Mouse (Mus musculus): ENCODE results near the gene Slc35f3.

Slc35f3 gene

GRCm38 (mm10) chr8:126420834-126421233 lies 122.5 kb downstream of the Slc35f3 start:
- no peak for DNase-seq (ENCODE audit: low spot score)

GRCm38 (mm10) chr8:126422174-126422919 lies 124.0 kb downstream of the Slc35f3 start, which contains the start of gene Coa6:
Gene Coa6, plus strand, starts transcription at chr8:126422515.
- DNase-seq (ENCODE audit: low spot score) = peak; percentile 98

- DNase-seq (ENCODE audit: low spot score) = no peak
Observed at GRCm38 (mm10) chr8:126422920-126423300, 124.6 kb downstream of the Slc35f3 start.

- no peak for DNase-seq (ENCODE audit: low spot score)
Observed at GRCm38 (mm10) chr8:126424163-126424562, 125.8 kb downstream of the Slc35f3 start.

- DNase-seq (ENCODE audit: low spot score) = no peak
Observed at GRCm38 (mm10) chr8:126424946-126425345, 126.6 kb downstream of the Slc35f3 start.

GRCm38 (mm10) chr8:126429635-126430034 lies 131.3 kb downstream of the Slc35f3 start:
- DNase-seq (ENCODE audit: low spot score) = no peak

- peak; percentile 23 for DNase-seq (ENCODE audit: low spot score)
Observed at GRCm38 (mm10) chr8:126433827-126434226, 135.5 kb downstream of the Slc35f3 start.

GRCm38 (mm10) chr8:126438937-126439336 lies 140.6 kb downstream of the Slc35f3 start:
- no peak for DNase-seq (ENCODE audit: low spot score)
